Mouse (Mus musculus) left cerebral cortex, postnatal 36 days (tissue): ENCODE measurements around the gene Gm3264. TPM values are rescaled to one million over a fixed set of nuclear protein-coding genes. Genes with fewer than 3 reads are reported as not detected.
A peak's percentile ranks its signal among the peaks of the same experiment; 100 is the strongest.
"Not testable (repeated sequence)": the region's sequence is repeated elsewhere in the genome, so short reads cannot be mapped to it uniquely, and the experiment has no call there.

Source experiments
- DNase-seq, 2 experiments: peaks; one replicate each; pipeline ENCODE4 v3.0.0; 2021 to 2022; ENCODE audit warnings: low spot score in 2 of 2, mixed read lengths in 1 of 2
- intact Hi-C: fragments of 180-260 bp; cut with DNase I; formaldehyde crosslinking; loops from one replicate; pipeline ENCODE4 v1.15.1; 2025
- total RNA-seq, 2 experiments: library from RNA; stranded (reverse); gene quantifications; 2 replicates each; pipeline ENCODE4 v1.2.3; 2021

The Gm3264 gene
- total RNA-seq: 1 to 10 TPM; 4.6 to 6.0 TPM

DNA sequence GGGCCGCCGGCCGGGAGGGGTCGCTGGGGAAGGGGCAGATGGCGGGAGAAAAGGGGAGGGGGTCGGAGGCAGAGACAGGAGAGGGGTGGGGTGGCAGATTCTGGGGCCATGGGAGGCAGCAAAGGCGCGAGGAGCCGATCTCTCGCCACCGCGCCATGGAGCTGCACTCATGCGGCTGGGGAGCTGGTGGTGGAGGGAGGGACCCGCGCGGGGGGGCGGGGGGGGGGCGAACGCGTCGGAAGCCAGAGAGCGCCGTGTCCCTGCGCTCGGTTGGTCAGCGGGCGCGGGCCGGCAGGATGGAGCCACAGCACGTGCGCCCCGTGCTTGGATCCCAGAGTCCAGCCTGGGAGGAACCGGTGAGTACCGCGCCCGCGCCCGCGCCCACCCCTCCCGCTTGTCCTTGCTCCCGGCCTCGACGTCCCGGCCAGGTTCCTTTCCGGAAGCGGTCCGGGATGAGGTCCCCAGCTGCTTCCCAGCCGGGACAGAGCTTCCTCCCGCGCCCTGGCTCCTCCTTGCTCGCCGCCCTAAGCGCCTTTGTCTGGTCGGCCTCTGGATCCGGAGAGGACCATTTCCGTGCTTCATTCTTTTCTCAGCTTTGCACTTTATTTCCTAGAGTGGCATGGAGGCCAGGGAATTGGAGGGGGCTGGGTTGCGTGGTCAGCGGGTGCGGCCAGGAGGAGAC lies at the start of gene Gm3264:
Gene Gm3264, plus strand, starts transcription at position 278 of the 682 bp plus-strand sequence.
- peak in 1 of 2 experiments; percentile 11 for DNase-seq
- intact Hi-C loops: not testable (repeated sequence)

GRCm38 (mm10) chr14:4806421-4806820 lies 49.0 kb upstream of the Gm3264 start:
- DNase-seq, intact Hi-C loops: not testable (repeated sequence)

GRCm38 (mm10) chr14:4821950-4822349 lies 33.4 kb upstream of the Gm3264 start:
- not testable (repeated sequence) for DNase-seq

DNA sequence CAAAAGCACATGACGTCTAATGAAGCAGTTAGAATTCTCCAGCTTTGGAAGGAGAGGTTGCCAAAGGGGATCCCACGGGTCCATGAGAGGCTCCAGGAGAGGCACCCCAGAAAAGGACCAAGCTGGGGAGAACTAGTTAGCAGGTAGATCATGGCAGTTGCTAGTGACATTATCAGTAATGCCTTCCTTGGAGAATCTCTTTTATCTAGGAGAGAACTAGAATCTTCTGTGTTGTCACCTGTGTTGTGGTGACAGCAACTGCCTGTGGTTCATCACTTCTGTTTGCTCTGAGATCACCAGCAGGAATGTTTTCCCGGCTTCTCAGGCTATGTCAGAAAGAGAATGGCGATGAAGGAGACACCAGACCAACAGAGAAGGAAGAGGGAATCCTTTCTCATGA lies 17.6 kb upstream of the Gm3264 start, which contains the start of gene Gm3269:
Gene Gm3269, plus strand, starts transcription at position 301 of the 400 bp plus-strand sequence.
- intact Hi-C loops, DNase-seq: not testable (repeated sequence)

More at GRCm38 (mm10) chr14:4821950-4822349, 33.4 kb upstream of the Gm3264 start:
- intact Hi-C loops: not testable (repeated sequence)

GRCm38 (mm10) chr14:4892116-4892515 lies 36.7 kb downstream of the Gm3264 start, which contains the start of gene Gm3278:
Gene Gm3278 (plus strand): TSS chr14:4892416.
- intact Hi-C loops, DNase-seq: not testable (repeated sequence)

Other genes with a start within 250 kb of the Gm3264 start
- gene Gm8159, start 223.2 kb upstream of the Gm3264 start, total RNA-seq: under 1 TPM; 0.30 to 0.75 TPM
- under 1 TPM in 1 of 2 experiments, not detected in 1; 0.57 TPM for gene Gm3239, start 191.4 kb upstream of the Gm3264 start, total RNA-seq
- gene Gm7876, start 146.3 kb upstream of the Gm3264 start, total RNA-seq: not detected
- gene Gm3252, start 128.8 kb upstream of the Gm3264 start, total RNA-seq: under 1 TPM in 1 of 2 experiments, not detected in 1; 0.25 TPM
- gene Gm9602, start 79.2 kb upstream of the Gm3264 start, total RNA-seq: not detected
- not detected for gene Gm3269, start 17.5 kb upstream of the Gm3264 start, total RNA-seq
- gene Gm3278, start 36.8 kb downstream of the Gm3264 start, total RNA-seq: not detected
- not detected for gene Gm8297, start 128.4 kb downstream of the Gm3264 start, total RNA-seq
- not detected for gene Gm3298, start 160.3 kb downstream of the Gm3264 start, total RNA-seq
- not detected for gene 4930555G01Rik, start 195.1 kb downstream of the Gm3264 start, total RNA-seq
- gene Gm8281, start 215.5 kb downstream of the Gm3264 start, total RNA-seq: 1 to 10 TPM; 1.4 to 2.2 TPM